Comparison of ENCODE assay signal across 14 mouse cellular contexts in the genomic region with DNA sequence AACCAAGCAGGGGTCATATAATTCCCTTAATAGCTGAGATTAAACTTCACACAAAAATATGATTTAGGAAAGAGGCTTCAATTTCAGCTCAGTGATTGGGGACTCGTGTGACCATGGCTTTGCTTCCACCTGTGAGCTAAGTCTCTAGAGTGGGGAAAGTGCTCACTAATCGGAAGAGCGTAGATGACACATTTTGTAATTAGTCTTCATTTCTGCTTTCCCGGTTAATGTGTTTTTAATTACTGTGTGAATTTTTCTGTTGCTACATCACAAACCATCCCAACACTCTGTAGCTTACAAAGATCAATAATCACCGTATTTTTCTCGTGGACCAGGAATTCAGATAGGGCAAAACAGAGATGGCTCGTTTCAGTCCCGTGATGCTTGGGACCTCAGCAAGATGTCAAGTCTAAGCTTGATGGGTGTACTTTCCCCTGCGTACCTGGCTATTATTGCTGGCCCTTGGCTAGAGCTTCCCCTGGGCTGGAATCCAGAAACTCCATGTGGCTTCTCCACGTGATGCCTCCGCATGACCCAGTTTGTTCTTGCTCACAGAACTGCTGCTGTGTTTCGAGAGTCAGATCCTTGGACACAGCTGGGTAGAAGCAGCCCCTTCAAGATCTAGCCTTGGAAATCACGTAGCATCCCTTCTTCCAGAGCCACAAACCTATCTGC.
A peak's percentile ranks its signal among the peaks of the same experiment; 100 is the strongest.
DNase-seq lines count a peak whose midpoint lies in the region; ATAC-seq lines count a peak whose summit lies in the region.
"Had no signal": no experiment of that assay in that cellular context is flagged by ENCODE, and none has a peak within 500 bp of the region (broad histone marks: within the 10 kb centered on the region; RNA-seq: fewer than 3 reads in every experiment).

No protein-coding gene starts in this region.

- H3K9ac ChIP-seq in hindbrain, embryonic 14.5 days = no peak overlapping the region
- H3K9ac ChIP-seq: embryonic facial prominence, embryonic 12.5 days had no signal

- no peak overlapping the region for H3K4me2 ChIP-seq in hindbrain, embryonic 14.5 days (replicated peaks)
- H3K4me2 ChIP-seq: embryonic facial prominence, embryonic 12.5 days; liver, embryonic 11.5 days; midbrain, embryonic 11.5 days had no signal

- no peaks in the 10 kb centered on the region for H3K9me3 ChIP-seq in hindbrain, embryonic 14.5 days (ENCODE audit: control insufficient read depth, low read length)
- no peaks in the 10 kb centered on the region for H3K9me3 ChIP-seq in hindbrain, embryonic 10.5 days
- no peaks in the 10 kb centered on the region for H3K9me3 ChIP-seq in limb, embryonic 10.5 days (replicated peaks)
- H3K9me3 ChIP-seq: embryonic facial prominence, embryonic 12.5 days had no signal

- H3K36me3 ChIP-seq in hindbrain, embryonic 14.5 days (replicated peaks; ENCODE audit: control insufficient read depth, insufficient read depth) = no peaks in the 10 kb centered on the region
- H3K36me3 ChIP-seq in hindbrain, embryonic 10.5 days = no peaks in the 10 kb centered on the region
- no peaks in the 10 kb centered on the region for H3K36me3 ChIP-seq in limb, embryonic 10.5 days
- H3K36me3 ChIP-seq: embryonic facial prominence, embryonic 12.5 days had no signal

- 72% methylated on average over 13 of the region's 13 CpGs for WGBS in hindbrain, embryonic 14.5 days
- WGBS in hindbrain, embryonic 10.5 days = 89% methylated on average over 13 of the region's 13 CpGs
- WGBS in limb, embryonic 10.5 days = 87% methylated on average over 13 of the region's 13 CpGs

- no peak for ATAC-seq in hindbrain, embryonic 14.5 days (ENCODE audit: low FRiP score)
- ATAC-seq: CD4-positive, CD25-positive, alpha-beta regulatory T cell, adult 4 months had no signal

- DNase-seq in hindbrain, embryonic 14.5 days (ENCODE audit: low spot score) = no peak
- DNase-seq in hindbrain, embryonic 10.5 days (ENCODE audit: low spot score) = no peak
- DNase-seq in right cerebral cortex, adult 18-20 months = peak; percentile 46
- DNase-seq in right cerebral cortex, postnatal 4 days = no peak
- peak; percentile 84 to 85 for DNase-seq in cerebellum, postnatal 10 days
- peak; percentile 46 to 49 for DNase-seq in left cerebral cortex, postnatal 36 days (ENCODE audit: low spot score in 2 of 2)
- DNase-seq in ovary, postnatal 10 days (ENCODE audit: low spot score) = no peak
- DNase-seq in limb, embryonic 10.5 days (ENCODE audit: low spot score) = no peak
- DNase-seq: gastrocnemius, postnatal 14 days; lung, postnatal 10 days had no signal

- H3K4me1 ChIP-seq in hindbrain, embryonic 14.5 days (replicated peaks; ENCODE audit: control insufficient read depth, insufficient read depth, low read length) = peaks cover 6% of the 10 kb centered on the region
- H3K4me1 ChIP-seq in hindbrain, embryonic 10.5 days (replicated peaks) = peaks cover 29% of the 10 kb centered on the region
- H3K4me1 ChIP-seq in limb, embryonic 10.5 days = peaks cover 33% of the 10 kb centered on the region

- intact Hi-C loops in left cerebral cortex, postnatal 36 days (cut with DNase I) = no loop called here

- H3K4me3 ChIP-seq in hindbrain, embryonic 14.5 days (replicated peaks; ENCODE audit: low read length) = no peak overlapping the region
- no peak overlapping the region for H3K4me3 ChIP-seq in hindbrain, embryonic 10.5 days
- no peak overlapping the region for H3K4me3 ChIP-seq in limb, embryonic 10.5 days
- H3K4me3 ChIP-seq: embryonic facial prominence, embryonic 12.5 days had no signal

- no peaks in the 10 kb centered on the region for H3K27me3 ChIP-seq in hindbrain, embryonic 14.5 days (ENCODE audit: control insufficient read depth, insufficient read depth, low read length)
- H3K27me3 ChIP-seq in hindbrain, embryonic 10.5 days (ENCODE audit: insufficient read depth, poor library complexity, severe bottlenecking) = peaks cover 9% of the 10 kb centered on the region; the same call in 1 of the 2 replicates
- H3K27me3 ChIP-seq in limb, embryonic 10.5 days (ENCODE audit: low read depth, poor library complexity, severe bottlenecking) = no peaks in the 10 kb centered on the region
- H3K27me3 ChIP-seq: embryonic facial prominence, embryonic 12.5 days had no signal

- H3K27ac ChIP-seq in hindbrain, embryonic 14.5 days = peak overlapping the region; percentile 8; the same call in 1 of the 2 replicates
- H3K27ac ChIP-seq in hindbrain, embryonic 10.5 days = no peak overlapping the region
- no peak overlapping the region for H3K27ac ChIP-seq in limb, embryonic 10.5 days
- H3K27ac ChIP-seq: embryonic facial prominence, embryonic 12.5 days had no signal

Comparison
In these comparisons a context has a peak if more than half of its experiments do, and no peak if none do; other contexts are left out.
1. DNase-seq: peak in right cerebral cortex, adult 18-20 months (single experiment), cerebellum, postnatal 10 days (2 of 2) and left cerebral cortex, postnatal 36 days (2 of 2); none in hindbrain, embryonic 14.5 days (single experiment), hindbrain, embryonic 10.5 days (single experiment), right cerebral cortex, postnatal 4 days (single experiment), ovary, postnatal 10 days (single experiment) and limb, embryonic 10.5 days (single experiment).